Mouse (Mus musculus): ENCODE measurements around the gene Hoxa13. TPM values are rescaled to one million over a fixed set of nuclear protein-coding genes. Genes with fewer than 3 reads are reported as not detected.
A peak's percentile ranks its signal among the peaks of the same experiment; 100 is the strongest.

The Hoxa13 gene
- polyA plus RNA-seq, 1 experiment from 2014 or later: not detected

GRCm38 (mm10) chr6:52209685-52210046 is 51.0 kb downstream of the Hoxa13 start:
- 5% methylated on average over 12 of the region's 12 CpGs for WGBS
- Histone ChIP-seq H3K27ac (no peak overlapping the region), H3K36me3 (replicated peaks) (no peaks in the 10 kb centered on the region), H3K9me3 (no peaks in the 10 kb centered on the region), H3K4me1 (peaks cover 20% of the 10 kb centered on the region), H3K4me3 (no peak overlapping the region), H3K27me3 (ENCODE audit: poor library complexity, severe bottlenecking) (peaks cover 100% of the 10 kb centered on the region)
- no peak for DNase-seq (ENCODE audit: extremely low spot score, low spot score)

DNA sequence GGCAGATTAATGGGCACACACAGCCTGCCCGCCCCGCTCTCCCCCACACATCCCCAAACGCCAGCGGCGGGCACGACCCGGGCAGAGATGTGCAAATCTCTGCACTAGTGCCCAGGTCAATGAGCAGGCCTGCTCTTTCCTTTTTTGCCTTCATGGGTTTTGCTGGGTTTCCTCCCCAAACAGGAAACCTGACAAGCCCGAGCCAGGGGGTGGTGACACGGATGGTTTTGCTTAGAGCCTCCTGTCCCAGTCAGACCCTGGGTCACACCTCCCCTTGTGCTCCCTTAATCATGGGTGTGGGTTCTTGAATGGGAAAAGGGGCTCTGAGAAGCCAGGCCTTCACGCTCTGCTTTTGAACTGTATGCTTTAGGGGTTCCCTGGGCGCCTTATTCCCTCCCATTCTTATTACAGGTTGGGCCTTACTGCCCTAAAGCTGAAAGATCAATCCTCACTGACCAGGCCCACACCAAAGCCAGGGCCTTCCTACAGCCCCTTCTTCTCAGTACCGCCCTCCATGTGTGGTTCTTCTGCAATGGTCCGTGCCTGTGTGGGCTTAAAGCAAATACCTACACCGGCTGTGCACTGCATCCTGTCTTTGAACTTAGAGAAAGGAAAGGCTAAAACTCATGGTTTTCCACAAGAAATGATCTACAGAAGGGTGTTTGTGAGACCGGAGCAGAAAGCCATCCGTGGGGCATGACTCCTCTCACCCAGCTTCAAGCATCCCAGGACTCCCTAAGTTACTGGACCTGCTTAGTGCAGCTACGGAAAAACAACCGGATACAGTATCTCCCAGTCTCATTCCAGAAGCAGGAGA is 51.6 kb downstream of the Hoxa13 start:
- 2% methylated on average over 18 of the region's 18 CpGs for WGBS
- no peak for DNase-seq (ENCODE audit: extremely low spot score, low spot score)
- H3K4me1 ChIP-seq: peaks cover 25% of the 10 kb centered on the region
- H3K9me3 ChIP-seq: no peaks in the 10 kb centered on the region
- no peak overlapping the region for H3K27ac ChIP-seq
- H3K4me3 ChIP-seq: no peak overlapping the region
- no peaks in the 10 kb centered on the region for H3K36me3 ChIP-seq (replicated peaks)
- H3K27me3 ChIP-seq (ENCODE audit: poor library complexity, severe bottlenecking): peaks cover 100% of the 10 kb centered on the region

DNA sequence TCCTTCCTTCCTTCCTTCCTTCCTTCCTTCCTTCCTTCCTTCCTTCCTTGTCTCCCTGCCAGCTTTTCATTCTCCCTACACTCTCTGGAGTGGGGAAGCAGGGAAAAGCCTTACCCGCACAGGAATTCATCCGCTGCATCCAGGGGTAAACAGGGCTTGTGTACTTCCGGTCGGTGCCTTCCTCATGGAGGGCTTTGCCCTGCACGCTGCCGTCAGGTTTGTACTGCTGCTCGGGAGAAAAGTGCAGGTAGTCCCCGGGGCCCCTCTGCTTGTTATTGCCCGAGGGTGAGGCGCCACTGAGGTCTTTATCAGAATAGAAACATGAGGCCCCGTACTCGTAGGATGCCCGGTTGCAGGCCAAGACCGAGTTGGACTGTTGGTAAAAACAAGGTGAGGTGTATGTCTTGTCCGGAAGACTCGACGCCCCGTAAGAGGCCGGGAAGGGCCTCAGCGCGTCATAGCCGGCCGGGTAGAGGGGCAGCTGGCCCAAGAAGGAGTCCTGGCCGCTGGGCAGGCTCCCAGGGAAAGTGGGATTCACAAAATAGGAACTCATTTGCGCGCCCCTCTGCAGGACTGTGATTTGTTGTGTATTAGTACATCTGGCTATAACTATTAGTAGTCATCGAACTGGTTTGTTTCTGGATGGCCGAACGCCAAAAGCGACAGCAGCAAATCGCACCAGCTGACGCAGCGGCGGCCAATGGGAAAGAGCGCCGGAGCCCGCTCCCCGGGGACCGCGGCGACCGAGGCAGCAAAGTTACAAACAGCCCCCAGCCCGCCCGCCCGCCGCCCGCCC is 52.4 kb downstream of the Hoxa13 start, which contains the start of gene Hoxa6:
TSS of gene Hoxa6 (minus strand) at position 651 of the 796 bp plus-strand sequence.
- H3K4me1 ChIP-seq: peaks cover 34% of the 10 kb centered on the region
- peaks cover 100% of the 10 kb centered on the region for H3K27me3 ChIP-seq (ENCODE audit: poor library complexity, severe bottlenecking)
- H3K4me3 ChIP-seq: no peak within 1 kb of the TSS
- H3K27ac ChIP-seq: no peak within 1 kb of the TSS
- H3K36me3 ChIP-seq (replicated peaks): no peaks in the 10 kb centered on the region
- H3K9me3 ChIP-seq: no peaks in the 10 kb centered on the region
- DNase-seq (ENCODE audit: extremely low spot score, low spot score): no peak
- WGBS: 1% methylated on average over 47 of the region's 47 CpGs

MicroRNA genes within 50 kb of the gene (microRNA counts, 519-probe panel; counts per million panel counts)
- 341 counts per million, percentile 65 among the panel's probes with 10 or more counts for microRNA mmu-miR-196b

Small RNAs within 50 kb of the gene (microRNA-seq; reads per million reads assigned to microRNA genes)
- gene Mir196b: 64.4 reads per million, percentile 44 among the genes with 10 or more reads in this experiment

Other genes with a start within 250 kb of the Hoxa13 start
- gene Skap2, start 248.3 kb downstream of the Hoxa13 start, polyA plus RNA-seq (2016; fragmentation: Nextera tagmentation; extraction: Ambion mirVana): 7.7 and 9.0 TPM in 2 replicates
- not detected in 2 replicates for gene Hoxa1, start 102.6 kb downstream of the Hoxa13 start, polyA plus RNA-seq (2016; fragmentation: Nextera tagmentation; extraction: Ambion mirVana)
- not detected in 2 replicates for gene Hoxa2, start 96.0 kb downstream of the Hoxa13 start, polyA plus RNA-seq (2016; fragmentation: Nextera tagmentation; extraction: Ambion mirVana)
- not detected in 2 replicates for gene 5730596B20Rik, start 83.4 kb downstream of the Hoxa13 start, polyA plus RNA-seq (2016; fragmentation: Nextera tagmentation; extraction: Ambion mirVana)
- gene Hoxa4, start 69.1 kb downstream of the Hoxa13 start, polyA plus RNA-seq (2016; fragmentation: Nextera tagmentation; extraction: Ambion mirVana): not detected in 2 replicates
- gene Hoxa5, start 56.3 kb downstream of the Hoxa13 start, polyA plus RNA-seq (2016; fragmentation: Nextera tagmentation; extraction: Ambion mirVana): not detected in 2 replicates
- gene Hoxa6, start 52.2 kb downstream of the Hoxa13 start, polyA plus RNA-seq (2016; fragmentation: Nextera tagmentation; extraction: Ambion mirVana): not detected in 2 replicates
- not detected in 2 replicates for gene Hoxa3, start 47.5 kb downstream of the Hoxa13 start, polyA plus RNA-seq (2016; fragmentation: Nextera tagmentation; extraction: Ambion mirVana)
- not detected in 2 replicates for gene Gm28308, start 47.5 kb downstream of the Hoxa13 start, polyA plus RNA-seq (2016; fragmentation: Nextera tagmentation; extraction: Ambion mirVana)
- gene Hoxa7, start 39.0 kb downstream of the Hoxa13 start, polyA plus RNA-seq (2016; fragmentation: Nextera tagmentation; extraction: Ambion mirVana): not detected in 2 replicates
- gene Hoxa9, start 29.8 kb downstream of the Hoxa13 start, polyA plus RNA-seq (2016; fragmentation: Nextera tagmentation; extraction: Ambion mirVana): not detected in 2 replicates
- not detected in 2 replicates for gene Hoxa10, start 20.0 kb downstream of the Hoxa13 start, polyA plus RNA-seq (2016; fragmentation: Nextera tagmentation; extraction: Ambion mirVana)
- not detected in 2 replicates for gene Hoxa11, start 15.1 kb downstream of the Hoxa13 start, polyA plus RNA-seq (2016; fragmentation: Nextera tagmentation; extraction: Ambion mirVana)
- not detected in 2 replicates for gene Evx1, start 52.6 kb upstream of the Hoxa13 start, polyA plus RNA-seq (2016; fragmentation: Nextera tagmentation; extraction: Ambion mirVana)

All from forebrain, embryonic 10.5 days (tissue).